In genomic region chr19:7057722-7058207, GRCm38 (mm10) we compare ENCODE assay signal across 8 mouse cellular contexts. TPM values are rescaled to one million over a fixed set of nuclear protein-coding genes. Genes with fewer than 3 reads are reported as not detected.
DNase-seq lines count a peak whose midpoint lies in the region; ATAC-seq lines count a peak whose summit lies in the region.

No protein-coding gene starts in this region.

- ATAC-seq in hindbrain, embryonic 15.5 days (ENCODE audit: low FRiP score, low read depth), result peak; percentile 57

- 0 out of 2 replicates have a peak overlapping the region, but pooled peaks have one; percentile 54 for H3K9ac ChIP-seq in hindbrain, embryonic 15.5 days

- H3K4me1 ChIP-seq in hindbrain, embryonic 15.5 days (replicated peaks), result peaks cover 22% of the 10 kb centered on the region

- WGBS in hindbrain, embryonic 15.5 days, result under 1% methylated on average over 15 of the region's 15 CpGs

- peak overlapping the region; percentile 99 for H3K4me2 ChIP-seq in hindbrain, embryonic 15.5 days

- no peaks in the 10 kb centered on the region for H3K9me3 ChIP-seq in hindbrain, embryonic 15.5 days

- peak; percentile 79 for DNase-seq in WW6 (ENCODE audit: low read depth, low spot score)
- DNase-seq in cerebellum, postnatal 36 days, result peak; percentile 65 to 76
- DNase-seq in gastrocnemius, adult 18-20 months (ENCODE audit: low spot score), result peak; percentile 93
- peak; percentile 53 for DNase-seq in left cerebral cortex, adult 11 months (ENCODE audit: low spot score)
- peak; percentile 91 for DNase-seq in lung, postnatal 36 days
- DNase-seq in retina, embryonic 14.5 days (ENCODE audit: low spot score), result peak; percentile 89
- DNase-seq in urinary bladder, adult 18-20 months (ENCODE audit: low spot score in 2 of 2), result peak; percentile 78 to 82

- peaks cover 24% of the 10 kb centered on the region for H3K27me3 ChIP-seq in hindbrain, embryonic 15.5 days

- H3K36me3 ChIP-seq in hindbrain, embryonic 15.5 days, result no peaks in the 10 kb centered on the region

- H3K27ac ChIP-seq in hindbrain, embryonic 15.5 days (replicated peaks), result no peak overlapping the region

- peak overlapping the region; percentile 63 for H3K4me3 ChIP-seq in hindbrain, embryonic 15.5 days

RNA-seq across cellular contexts. Expression of gene Macrod1, which starts 1.2 kb away (rescaled TPM):
- 100 to 1,000 TPM; 276 to 311 TPM for total RNA-seq in gastrocnemius, adult 18-20 months (2021)
- 5.5 and 6.1 TPM in 2 replicates for polyA plus RNA-seq in hindbrain, embryonic 15.5 days (2015; fragmentation: Nextera tagmentation; extraction: Ambion mirVana)

RNA-seq across cellular contexts. Expression of gene Stip1, which starts 18.0 kb away (rescaled TPM):
- 10 to 100 TPM; 89.7 to 98.5 TPM for total RNA-seq in gastrocnemius, adult 18-20 months (2021)
- polyA plus RNA-seq in hindbrain, embryonic 15.5 days (2015; fragmentation: Nextera tagmentation; extraction: Ambion mirVana), result 218 and 229 TPM in 2 replicates

RNA-seq across cellular contexts. Expression of gene Fermt3, which starts 38.5 kb away (rescaled TPM):
- total RNA-seq in gastrocnemius, adult 18-20 months (2021), result under 1 TPM; 0.64 to 0.93 TPM
- 4.5 and 5.2 TPM in 2 replicates for polyA plus RNA-seq in hindbrain, embryonic 15.5 days (2015; fragmentation: Nextera tagmentation; extraction: Ambion mirVana)

RNA-seq across cellular contexts. Expression of gene Flrt1, which starts 47.8 kb away (rescaled TPM):
- 1 to 10 TPM; 1.1 to 1.9 TPM for total RNA-seq in gastrocnemius, adult 18-20 months (2021)
- 9.8 and 11.1 TPM in 2 replicates for polyA plus RNA-seq in hindbrain, embryonic 15.5 days (2015; fragmentation: Nextera tagmentation; extraction: Ambion mirVana)
